Mouse (Mus musculus) ES-E14 (cell line): ENCODE measurements around the gene Osgin1. TPM values are rescaled to one million over a fixed set of nuclear protein-coding genes. Genes with fewer than 3 reads are reported as not detected.

ENCODE experiments used
- DNase-seq: peaks from one replicate; pipeline ENCODE4 v3.0.0-alpha.2; 2013; ENCODE audit warnings: low read depth, low spot score
- H3K27ac ChIP-seq: 2 replicates; pipeline ENCODE4 v1.5.1; 2012; ENCODE audit warnings: low read depth, mild to moderate bottlenecking, low read length, moderate library complexity, mixed read lengths; ENCODE audit not compliant: poor library complexity, insufficient read depth, severe bottlenecking
- H3K36me3 ChIP-seq: 2 replicates; pipeline ENCODE4 v1.6.1; 2012; ENCODE audit warnings: mild to moderate bottlenecking, low read length, moderate library complexity, mixed read lengths; ENCODE audit not compliant: control insufficient read depth, poor library complexity, insufficient read depth, severe bottlenecking
- H3K4me1 ChIP-seq, 2 experiments: fragments of 150-350 bp in 1 of 2; sonication (generic) in 1 of 2; 2 replicates each; pipeline ENCODE4 v1.6.1; 2012; ENCODE audit warnings: low read length in 2 of 2, mild to moderate bottlenecking in 1 of 2, mixed read lengths in 1 of 2; ENCODE audit not compliant: control insufficient read depth in 2 of 2, insufficient read depth in 2 of 2, poor library complexity in 1 of 2
- H3K4me3 ChIP-seq, 2 experiments: fragments of 150-350 bp in 1 of 2; sonication (generic) in 1 of 2; 2 replicates each; pipeline ENCODE4 v1.5.1; 2012; ENCODE audit warnings: low read length in 2 of 2, low read depth in 1 of 2, mild to moderate bottlenecking in 1 of 2, mixed read lengths in 1 of 2; ENCODE audit not compliant: insufficient read depth in 1 of 2, poor library complexity in 1 of 2, severe bottlenecking in 1 of 2
- H3K9ac ChIP-seq: 2 replicates; pipeline ENCODE4 v1.6.1; 2012; ENCODE audit warnings: low read depth, mild to moderate bottlenecking, low read length, mixed read lengths; ENCODE audit not compliant: poor library complexity, insufficient read depth, severe bottlenecking
- H3K9me3 ChIP-seq: fragments of 150-350 bp; sonication (generic); 2 replicates; pipeline ENCODE4 v1.6.1; 2012; ENCODE audit warnings: low read depth, mild to moderate bottlenecking, low read length; ENCODE audit not compliant: control insufficient read depth, insufficient read depth
- CHD2 ChIP-seq: IDR thresholded peaks from 2 replicates; pipeline ENCODE4 v1.6.1; 2014; ENCODE audit warnings: mild to moderate bottlenecking, low read depth, low read length, inconsistent platforms
- HCFC1 ChIP-seq: IDR thresholded peaks from 2 replicates; pipeline ENCODE4 v1.6.1; 2012; ENCODE audit warnings: low read length, inconsistent platforms, borderline replicate concordance; ENCODE audit not compliant: insufficient read depth
- MAFK ChIP-seq: IDR thresholded peaks from 2 replicates; pipeline ENCODE4 v1.6.1; 2014; ENCODE audit warnings: mild to moderate bottlenecking, low read depth, low read length, inconsistent platforms; ENCODE audit not compliant: insufficient read depth
- ZC3H11A ChIP-seq: IDR thresholded peaks from 2 replicates; pipeline ENCODE4 v1.6.1; 2012; ENCODE audit warnings: low read depth, mild to moderate bottlenecking, inconsistent platforms, low read length, borderline replicate concordance
- ZNF384 ChIP-seq: IDR thresholded peaks from 2 replicates; pipeline ENCODE4 v1.6.1; 2012; ENCODE audit warnings: low read depth, low read length, inconsistent platforms
- in situ Hi-C, 2 experiments: fragments of 600-800 bp; cut with MboI; formaldehyde crosslinking; loops; one replicate each; pipeline ENCODE4 v1.15.1; 2025; ENCODE audit warnings: low sequenced_read_pairs in 2 of 2, inconsistent platforms in 1 of 2; ENCODE audit not compliant: unreplicated experiment in 2 of 2
- total RNA-seq: library from RNA; depleted of rRNA; stranded (reverse); fragments of 300-350 nt; gene quantifications from 2 replicates; pipeline ENCODE4 v1.2.3, GENCODE M21; 2012

The Osgin1 gene
- total RNA-seq, 1 experiment, result 0.36 TPM

GRCm38 (mm10) chr8:119446211-119446989 is 12.5 kb downstream of the Osgin1 start, which contains the start of gene Necab2:
TSS of gene Necab2 (plus strand) at chr8:119446719.
- in situ Hi-C loops, result no loop called here
- Histone ChIP-seq H3K27ac (no peak within 1 kb of the TSS; the same call in 1 of the 2 replicates), H3K9me3 (no peaks in the 10 kb centered on the region), H3K4me3 (peak within 1 kb of the TSS; percentile 77 to 94), H3K4me1 (peaks cover 0 to 5% of the 10 kb centered on the region in 2 experiments; a peak in 2 of 4 replicates), H3K36me3 (no peaks in the 10 kb centered on the region), H3K9ac (peak within 1 kb of the TSS; percentile 82)
- TF ChIP-seq CHD2 (peak; percentile 54; the same call in 1 of the 2 replicates), HCFC1 (no peak), ZNF384 (no peak), ZC3H11A (no peak), MAFK (no peak)
- DNase-seq, result peak; percentile 81

DNA sequence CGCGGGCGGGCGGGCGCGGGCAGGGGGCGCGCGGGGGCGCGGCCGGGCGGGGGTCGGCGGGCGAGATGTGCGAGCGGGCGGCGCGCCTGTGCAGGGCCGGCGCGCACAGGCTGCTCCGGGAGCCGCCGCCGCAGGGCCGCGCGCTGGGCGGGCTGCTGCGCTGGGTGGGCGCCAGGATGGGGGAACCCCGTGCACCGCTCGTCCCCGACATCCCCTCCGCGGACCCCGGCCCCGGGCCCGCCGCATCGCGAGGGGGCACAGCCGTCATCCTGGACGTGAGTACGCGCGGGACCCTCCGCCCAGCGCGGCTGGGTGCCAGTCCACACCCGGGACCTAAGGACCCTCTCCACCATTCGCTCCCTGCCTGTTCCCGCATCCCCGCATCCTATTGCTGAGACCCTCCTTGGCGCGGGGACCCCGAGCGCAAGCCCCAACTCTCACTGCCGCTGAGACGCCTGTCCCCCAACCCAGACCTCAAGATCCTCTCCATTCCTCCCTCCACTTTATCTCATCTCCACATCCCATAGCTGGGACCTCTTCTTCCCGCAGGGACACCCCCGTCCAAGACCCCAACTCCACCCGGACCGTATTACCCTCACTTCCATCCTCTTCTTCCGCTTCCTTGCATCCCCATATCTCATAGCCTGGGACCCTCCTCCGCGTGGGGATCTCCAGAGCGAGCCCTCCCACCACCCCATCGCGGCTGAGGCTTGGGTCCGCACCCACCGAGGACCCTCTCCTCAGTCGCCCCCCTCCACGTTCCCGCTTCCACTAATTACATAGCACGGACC is 13.3 kb downstream of the Osgin1 start:
- Histone ChIP-seq H3K9me3 (no peaks in the 10 kb centered on the region), H3K36me3 (no peaks in the 10 kb centered on the region), H3K4me1 (peaks cover 0 to 5% of the 10 kb centered on the region in 2 experiments; a peak in 2 of 4 replicates), H3K9ac (peak overlapping the region; percentile 82), H3K27ac (no peak overlapping the region), H3K4me3 (peak overlapping the region; percentile 77 to 81)
- in situ Hi-C loops, result no loop called here
- TF ChIP-seq ZC3H11A, result no peak
- DNase-seq, result no peak

DNA sequence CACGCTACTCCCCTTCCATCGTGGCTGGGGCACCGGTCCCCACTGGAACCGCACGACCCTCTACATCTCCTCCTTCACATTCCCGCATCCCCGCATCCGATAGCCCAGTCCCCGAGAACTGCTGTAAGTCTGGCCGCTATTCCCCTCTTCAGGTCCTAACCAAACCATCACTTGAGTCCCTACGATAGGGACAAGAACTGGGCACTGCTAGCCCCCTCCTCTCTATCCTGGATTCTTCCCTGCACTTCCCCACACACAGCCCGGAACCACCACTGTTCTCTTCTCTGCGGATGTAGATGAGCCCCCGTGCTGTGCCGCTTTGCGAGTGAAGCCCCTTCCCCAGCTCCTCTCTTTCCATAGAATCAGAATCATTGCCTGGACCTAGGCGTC is 13.9 kb downstream of the Osgin1 start:
- Histone ChIP-seq H3K9me3 (no peaks in the 10 kb centered on the region), H3K4me3 (peak overlapping the region; percentile 77 to 81; a peak in 3 of 4 replicates), H3K36me3 (no peaks in the 10 kb centered on the region), H3K4me1 (peaks cover 0 to 5% of the 10 kb centered on the region in 2 experiments; a peak in 2 of 4 replicates), H3K9ac (peak overlapping the region; percentile 82; the same call in 1 of the 2 replicates), H3K27ac (no peak overlapping the region)
- no peak for TF ChIP-seq ZNF384
- no peak for TF ChIP-seq CHD2
- TF ChIP-seq HCFC1, result no peak
- no peak for TF ChIP-seq ZC3H11A
- no peak for TF ChIP-seq MAFK
- no peak for DNase-seq
- in situ Hi-C loops, result no loop called here

GRCm38 (mm10) chr8:119449627-119450026 is 15.7 kb downstream of the Osgin1 start:
- no peak overlapping the region for H3K27ac ChIP-seq
- no peak overlapping the region for H3K9ac ChIP-seq
- no peak overlapping the region for H3K4me3 ChIP-seq
- in situ Hi-C loops, result loop anchor here in 1 of 2 experiments (5.0 kb wide), 1 partner anchor 63 kb away; no protein-coding TSS in a partner anchor
- no peak for DNase-seq
- peaks cover 0 to 5% of the 10 kb centered on the region in 2 experiments; a peak in 2 of 4 replicates for H3K4me1 ChIP-seq
- no peak for TF ChIP-seq MAFK
- TF ChIP-seq CHD2, result no peak
- no peak for TF ChIP-seq ZC3H11A
- TF ChIP-seq ZNF384, result no peak
- TF ChIP-seq HCFC1, result no peak
- no peaks in the 10 kb centered on the region for H3K36me3 ChIP-seq
- H3K9me3 ChIP-seq, result no peaks in the 10 kb centered on the region
